Mouse (Mus musculus): ENCODE data around the gene Atp2b1.

- TF ChIP-seq CTCF (IDR thresholded peaks at IDR 0.05; ENCODE audit: control insufficient read depth, insufficient read depth, insufficient replicate concordance, low read depth, low read length), result no peak
- TF ChIP-seq POLR2A (IDR thresholded peaks at IDR 0.05; ENCODE audit: control insufficient read depth, low read depth, low read length), result no peak
Observed at GRCm38 (mm10) chr10:99050093-99050492, 135.9 kb downstream of the Atp2b1 start.

Data from testis, adult 2 months (tissue).